Mouse (Mus musculus) G1E-ER4 (cell line): Measurements from ENCODE around the gene Gm49333. TPM values are rescaled to one million over a fixed set of nuclear protein-coding genes. Genes with fewer than 3 reads are reported as not detected.

Source experiments
- GATA1 ChIP-seq: IDR thresholded peaks from one replicate; pipeline ENCODE4 v1.8.0; 2012; ENCODE audit warnings: low read length, inconsistent platforms
- polyA plus RNA-seq: library from polyadenylated mRNA; stranded (reverse); fragments of >175 nt; gene quantifications from 2 replicates; pipeline ENCODE4 v1.2.3, GENCODE M21; 2012

The Gm49333 gene
- polyA plus RNA-seq, 1 experiment, result not detected

DNA sequence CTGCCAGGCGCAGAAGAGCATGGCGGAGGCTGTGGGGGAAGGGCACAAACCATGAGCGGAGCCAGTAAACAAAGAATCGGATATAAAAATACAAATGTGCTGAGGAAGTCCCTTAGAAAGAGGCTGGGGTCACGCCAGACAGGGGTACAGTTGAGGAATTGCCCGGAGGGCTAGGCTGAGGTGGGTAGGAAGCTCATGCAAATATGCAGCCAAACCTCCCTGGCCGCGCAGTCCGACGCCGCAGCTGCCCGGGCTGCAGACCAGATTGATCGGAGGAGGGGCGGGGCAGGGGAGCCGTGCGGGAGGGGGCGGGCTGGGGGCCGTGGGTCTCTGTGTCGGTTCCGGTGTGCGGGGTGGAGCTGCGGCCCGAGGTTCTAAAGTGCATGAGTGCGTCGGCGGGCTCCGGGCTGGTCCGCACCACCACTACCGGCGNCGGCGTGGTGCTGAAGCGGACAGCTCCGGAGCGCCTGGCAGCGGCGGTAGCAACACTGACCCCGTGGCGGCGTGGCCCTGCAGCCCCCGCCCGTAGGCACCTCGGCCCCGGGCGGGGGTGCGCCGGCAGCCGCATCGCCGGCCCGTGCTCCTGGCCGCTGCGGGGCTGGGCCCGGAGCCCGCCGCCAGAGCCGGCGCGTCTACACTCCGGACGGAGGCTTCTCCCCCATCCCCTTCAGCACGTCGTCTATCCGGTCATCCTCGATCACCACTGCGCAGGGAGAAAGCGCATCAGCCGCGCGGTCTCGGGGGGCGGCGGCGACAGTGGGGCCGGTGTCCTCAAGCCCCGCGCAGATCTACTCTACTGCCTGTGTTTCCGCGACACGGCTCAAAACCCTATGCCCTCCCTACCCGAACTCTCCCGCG is 8.4 kb downstream of the Gm49333 start:
- no peak for TF ChIP-seq GATA1

DNA sequence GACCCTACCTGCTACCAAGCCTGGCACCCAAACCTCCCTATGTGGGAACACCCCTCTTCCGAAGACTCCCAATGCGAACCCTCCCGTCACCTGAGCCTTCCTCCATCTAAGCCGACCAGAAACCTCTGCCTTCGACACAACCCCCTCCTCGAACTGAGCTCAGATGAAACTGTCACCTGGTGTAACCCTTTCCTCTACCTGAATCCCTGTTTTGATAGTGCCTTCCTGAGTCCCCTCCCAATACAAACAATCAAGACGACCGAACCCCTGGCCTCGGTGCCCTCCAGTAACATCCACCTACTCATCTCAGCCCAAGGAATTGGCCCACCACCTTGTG is 9.0 kb downstream of the Gm49333 start:
- no peak for TF ChIP-seq GATA1

DNA sequence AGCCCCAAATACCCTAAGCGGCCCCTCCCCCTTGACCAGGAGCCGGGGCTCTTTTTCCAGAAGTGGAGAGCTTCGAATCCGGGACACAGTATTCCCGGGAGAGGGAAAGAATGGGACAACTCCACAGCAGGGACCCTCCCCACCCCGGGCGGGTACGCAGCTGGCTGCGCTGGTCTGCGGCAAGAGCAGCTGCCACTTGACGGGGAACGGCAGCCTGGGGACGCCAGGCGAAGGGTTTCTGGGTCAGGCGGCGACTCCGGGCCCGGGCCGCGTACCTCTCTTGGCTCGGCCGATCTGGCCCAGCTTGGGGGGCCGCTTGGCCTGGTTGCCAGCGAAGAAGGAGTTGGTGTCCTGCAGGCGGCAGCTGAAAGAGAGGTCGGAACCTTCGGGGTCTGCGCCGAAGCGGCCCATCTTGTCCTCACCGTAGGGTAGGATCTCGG is 9.4 kb downstream of the Gm49333 start:
- no peak for TF ChIP-seq GATA1

DNA sequence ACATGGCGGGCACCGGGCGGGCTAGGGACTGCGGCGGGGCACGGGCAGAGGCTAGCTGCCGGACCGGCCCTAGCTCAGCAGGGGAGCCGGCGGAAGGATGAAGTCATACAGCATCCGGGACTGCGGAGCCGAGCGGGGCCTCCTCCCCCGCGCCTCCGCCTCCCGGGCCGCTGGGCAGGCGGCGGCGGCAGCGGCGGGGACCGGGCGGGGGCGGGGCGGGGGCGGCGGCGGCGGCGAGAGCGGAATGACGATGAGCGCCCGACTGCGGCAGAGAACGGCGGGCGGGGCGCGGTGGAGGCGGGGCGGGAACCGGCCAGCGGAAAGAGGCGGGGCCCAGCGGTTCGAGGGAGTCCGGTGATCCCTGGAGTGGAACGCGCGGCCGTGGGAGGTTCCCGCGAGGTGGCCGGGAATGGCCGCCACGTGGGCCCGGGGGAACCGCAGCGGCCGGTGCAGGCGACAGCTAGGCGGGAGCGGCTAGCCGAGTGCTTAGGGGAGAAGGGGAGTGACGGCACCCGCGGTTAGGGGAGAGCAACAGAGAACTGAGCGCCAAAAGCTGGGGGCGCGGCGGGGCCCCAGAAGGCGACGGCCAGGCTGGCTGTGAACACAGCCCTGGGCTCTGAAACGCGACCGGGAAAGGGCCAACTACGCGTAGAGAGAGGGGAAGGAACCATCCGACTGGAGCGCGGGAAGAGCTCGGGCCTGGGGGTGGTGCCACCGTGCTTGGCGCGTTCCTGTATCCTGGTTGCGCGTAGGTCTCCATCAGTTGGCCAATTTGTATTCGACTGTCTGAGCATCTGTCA is 10.0 kb downstream of the Gm49333 start, which contains the start of gene Camk2n2:
Gene Camk2n2, minus strand, starts transcription at position 97 of the 800 bp plus-strand sequence.
- TF ChIP-seq GATA1, result no peak

DNA sequence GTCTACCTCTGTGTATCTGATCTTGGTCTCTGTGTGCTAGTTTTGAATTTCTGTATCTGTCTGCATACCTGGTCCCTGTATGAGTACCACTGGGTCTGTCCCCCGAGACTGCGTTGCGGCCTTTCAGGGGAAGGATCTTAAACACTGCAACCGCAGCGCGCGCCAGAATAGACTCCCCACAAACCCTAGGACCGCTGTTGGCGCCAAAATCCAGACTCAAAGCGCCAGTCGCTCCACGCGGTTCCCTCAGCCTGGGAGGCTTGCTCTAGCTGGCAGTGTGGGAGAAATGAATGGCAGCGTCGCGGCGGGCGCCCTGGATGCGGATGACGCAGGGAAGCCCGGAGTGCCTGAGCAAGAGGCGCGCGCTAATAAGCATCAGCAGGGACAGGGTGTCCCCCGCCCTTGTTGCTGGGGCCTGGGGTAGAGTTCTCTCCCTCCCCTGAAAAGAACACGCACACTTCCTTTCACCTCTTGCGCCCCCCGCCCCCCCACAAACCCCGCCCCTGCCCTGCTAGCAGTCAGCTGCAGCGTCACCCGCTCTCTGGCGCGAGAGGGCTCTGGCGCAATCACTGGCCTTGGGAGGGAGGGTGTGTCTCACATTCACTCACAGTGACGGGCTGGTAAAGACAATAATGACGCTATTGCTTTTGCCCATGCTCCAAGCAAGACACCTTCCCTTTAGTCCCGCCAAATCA is 10.7 kb downstream of the Gm49333 start:
- no peak for TF ChIP-seq GATA1

DNA sequence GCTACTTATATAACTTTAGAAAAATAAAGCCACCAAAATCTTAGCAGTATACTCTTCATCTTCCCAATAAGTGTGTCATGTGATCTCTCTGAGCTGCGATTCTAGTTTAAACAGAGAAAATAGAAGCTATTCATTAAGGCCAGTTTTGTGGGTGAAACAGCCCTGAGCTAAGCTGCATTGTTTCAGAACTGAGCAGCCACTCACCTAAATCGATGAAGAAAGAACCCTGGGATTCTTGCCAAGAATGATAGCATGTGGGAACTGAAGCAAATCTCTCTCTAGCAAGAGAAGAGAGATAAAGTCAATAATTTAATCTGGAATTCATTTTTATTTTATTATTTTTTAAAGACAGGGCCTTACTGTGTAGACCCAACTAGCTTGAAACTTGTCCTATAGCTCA is 11.8 kb downstream of the Gm49333 start:
- no peak for TF ChIP-seq GATA1

DNA sequence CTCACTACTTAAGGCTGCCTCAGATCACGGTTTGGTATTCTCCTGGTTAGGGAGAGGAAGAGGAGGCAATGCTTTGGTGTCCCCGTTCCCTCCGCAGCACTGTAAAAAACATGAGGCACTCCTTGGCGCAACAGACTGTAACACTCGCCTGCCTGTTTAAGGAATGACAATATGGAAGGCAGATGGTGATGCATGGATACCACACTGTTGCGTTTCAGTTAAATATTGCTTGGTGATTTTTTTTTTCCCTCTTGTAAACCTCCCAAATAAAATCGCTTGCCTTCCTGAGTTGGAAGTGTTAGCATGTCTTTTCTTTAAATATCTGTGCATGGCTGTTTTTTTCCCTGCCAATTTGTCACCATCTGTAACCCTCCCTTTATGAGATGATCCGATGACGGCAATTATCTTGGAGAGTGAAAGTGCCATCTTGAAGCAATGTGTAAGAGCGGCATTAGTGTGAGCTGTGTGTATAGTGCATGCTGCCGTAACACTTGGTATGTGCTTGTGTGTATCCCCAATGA is 17.5 kb downstream of the Gm49333 start:
- no peak for TF ChIP-seq GATA1

DNA sequence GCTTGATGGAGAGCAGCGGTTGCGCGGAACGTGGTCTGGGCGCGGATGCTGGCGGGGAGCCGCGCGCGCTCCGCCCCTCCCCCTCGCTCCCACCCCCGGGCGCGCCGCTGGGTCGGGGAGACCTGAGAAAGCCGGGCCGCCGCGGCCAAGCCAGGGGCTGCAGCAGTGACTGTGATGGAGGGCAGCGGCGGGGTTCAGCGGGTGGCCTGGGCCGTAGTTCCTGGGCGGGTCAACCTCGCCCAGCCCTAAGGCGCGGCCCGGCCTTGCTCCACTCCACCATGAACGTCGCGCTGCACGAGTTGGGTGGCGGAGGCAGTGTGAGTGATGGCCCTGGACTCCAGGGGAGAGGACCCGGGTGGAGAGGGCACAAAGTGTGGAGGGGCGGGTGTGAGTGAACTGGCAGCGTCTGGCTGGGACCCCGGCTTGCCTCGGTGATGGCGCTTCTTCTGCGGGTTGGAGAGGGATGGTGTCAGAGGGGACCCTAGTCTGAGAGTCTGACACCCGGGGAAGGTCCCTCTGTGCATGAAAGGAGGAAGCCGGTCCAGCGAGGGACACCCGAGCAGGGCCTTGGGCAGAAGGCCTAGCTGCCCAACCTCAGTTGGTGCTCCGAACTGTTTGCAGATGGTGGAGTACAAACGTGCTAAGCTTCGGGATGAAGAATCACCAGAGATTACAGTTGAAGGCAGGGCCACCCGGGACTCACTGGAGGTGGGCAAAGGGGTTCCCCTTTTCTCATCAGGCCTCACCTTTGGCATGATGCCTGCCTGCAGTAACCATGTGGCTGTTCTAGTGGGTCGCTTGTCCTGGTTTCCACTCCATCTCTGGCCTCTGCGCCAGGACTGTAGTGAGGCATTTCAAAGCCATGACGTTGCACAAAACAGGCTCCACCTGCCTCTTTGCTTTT is 18.6 kb downstream of the Gm49333 start, which contains the start of gene Ece2:
Gene Ece2, plus strand, starts transcription at position 98 of the 904 bp plus-strand sequence.
- TF ChIP-seq GATA1, result no peak

DNA sequence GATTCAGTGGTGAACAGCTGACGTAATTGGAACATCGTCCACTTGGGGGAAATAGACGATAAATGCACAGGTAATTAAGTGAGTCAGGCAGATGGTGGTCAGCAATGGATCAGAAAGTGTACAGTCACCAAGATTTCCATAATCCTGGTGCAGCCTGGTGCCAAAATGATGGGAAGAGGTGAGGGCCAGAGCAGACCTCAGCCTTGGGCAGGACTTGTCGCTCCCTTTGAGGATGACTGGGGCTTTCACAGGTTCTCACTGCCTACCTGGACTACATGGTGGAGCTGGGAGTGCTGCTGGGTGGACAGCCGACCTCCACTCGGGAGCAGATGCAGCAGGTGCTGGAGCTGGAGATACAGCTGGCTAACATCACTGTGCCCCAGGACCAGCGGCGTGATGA is 26.0 kb downstream of the Gm49333 start:
- TF ChIP-seq GATA1, result no peak

DNA sequence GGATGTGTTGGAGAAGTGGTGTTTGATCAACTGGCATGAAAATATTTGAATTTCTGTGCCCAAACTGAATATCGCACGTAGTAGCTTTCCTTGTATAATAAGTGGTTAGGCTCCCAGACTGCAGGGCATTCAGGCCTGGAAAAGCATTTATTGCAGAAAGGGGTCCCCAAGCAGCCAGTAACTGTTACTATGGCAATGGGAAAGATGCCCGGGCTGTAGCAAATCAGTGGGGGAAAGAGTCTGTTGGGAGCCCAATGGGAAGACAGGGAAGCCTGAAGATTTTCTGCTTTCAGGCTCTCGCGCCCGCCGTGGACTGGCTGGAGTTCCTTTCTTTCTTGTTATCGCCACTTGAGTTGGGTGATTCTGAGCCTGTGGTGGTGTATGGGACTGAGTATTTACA is 27.0 kb downstream of the Gm49333 start:
- TF ChIP-seq GATA1, result no peak

DNA sequence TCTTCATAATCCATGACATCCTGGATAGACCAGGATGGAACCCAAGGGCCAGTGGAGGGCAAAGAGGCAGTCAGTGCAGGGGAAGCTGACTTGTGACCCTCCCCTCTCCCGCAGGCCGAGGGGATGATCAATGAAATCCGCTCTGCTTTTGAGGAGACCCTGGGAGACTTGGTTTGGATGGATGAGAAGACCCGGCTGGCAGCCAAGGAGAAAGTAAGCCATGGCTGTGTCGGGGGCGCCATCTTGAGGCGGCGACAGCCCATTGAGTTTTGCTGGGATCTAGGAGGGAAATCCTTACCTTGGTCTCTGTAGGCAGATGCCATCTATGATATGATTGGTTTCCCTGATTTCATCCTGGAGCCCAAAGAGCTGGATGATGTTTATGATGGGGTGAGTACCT is 30.8 kb downstream of the Gm49333 start:
- TF ChIP-seq GATA1, result no peak

DNA sequence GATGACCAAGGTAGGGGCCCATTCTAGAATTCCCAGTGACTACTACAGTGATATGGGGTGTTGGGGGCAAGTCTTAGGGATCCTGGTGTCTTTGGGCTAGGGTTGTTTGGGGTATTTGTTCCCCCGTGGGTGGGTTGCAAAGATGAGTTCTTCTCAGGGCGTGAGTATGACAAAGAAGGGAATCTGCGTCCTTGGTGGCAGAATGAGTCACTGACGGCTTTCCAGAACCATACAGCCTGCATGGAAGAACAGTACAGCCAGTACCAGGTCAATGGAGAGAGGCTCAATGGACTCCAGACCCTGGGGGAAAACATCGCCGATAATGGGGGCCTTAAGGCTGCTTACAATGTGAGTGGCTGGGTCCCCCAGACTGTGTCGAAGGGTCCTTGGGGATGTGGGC is 32.5 kb downstream of the Gm49333 start:
- no peak for TF ChIP-seq GATA1

DNA sequence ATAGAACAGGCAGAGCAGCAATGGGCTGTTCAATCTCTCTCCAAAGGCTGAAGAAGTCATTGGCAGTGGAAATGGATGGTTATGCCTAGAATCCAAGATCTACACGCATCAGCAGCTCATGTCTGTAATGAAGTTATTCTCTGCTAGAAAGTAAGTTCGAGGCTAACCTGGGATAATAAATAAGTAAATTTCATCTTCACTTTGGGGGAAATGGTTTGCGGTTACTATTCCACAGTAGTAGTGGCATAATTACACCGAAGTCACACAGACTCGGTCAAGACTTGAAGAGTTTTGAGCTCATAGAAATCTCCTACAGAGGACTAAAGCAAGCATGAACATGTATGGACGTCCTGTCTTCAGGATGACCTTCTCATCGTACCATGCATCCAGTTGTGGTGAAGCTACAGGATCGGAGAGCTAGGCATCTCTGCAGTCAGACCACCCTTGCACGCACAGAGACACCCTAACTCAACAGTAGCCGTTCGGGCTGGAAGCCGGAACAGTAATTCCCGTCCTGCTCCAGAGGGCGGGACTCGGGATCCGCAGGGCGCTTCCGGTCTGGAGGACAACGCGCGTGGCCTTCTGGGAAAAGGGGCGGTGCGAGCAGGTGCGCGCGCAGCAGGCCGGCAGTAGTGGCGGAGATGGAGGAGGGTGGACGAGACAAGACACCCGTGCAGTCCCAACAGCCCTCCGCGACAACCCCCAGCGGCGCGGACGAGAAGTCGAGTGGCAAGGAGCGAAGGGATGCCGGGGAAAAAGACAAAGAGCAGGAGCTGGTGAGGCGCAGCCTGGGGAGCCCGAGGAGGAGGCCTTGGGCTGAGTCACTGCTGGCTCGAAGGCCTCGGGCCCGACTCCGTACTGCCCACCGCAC is 39.9 kb downstream of the Gm49333 start, which contains the start of gene Psmd2:
Gene Psmd2, plus strand, starts transcription at position 577 of the 871 bp plus-strand sequence.
- TF ChIP-seq GATA1, result no peak

DNA sequence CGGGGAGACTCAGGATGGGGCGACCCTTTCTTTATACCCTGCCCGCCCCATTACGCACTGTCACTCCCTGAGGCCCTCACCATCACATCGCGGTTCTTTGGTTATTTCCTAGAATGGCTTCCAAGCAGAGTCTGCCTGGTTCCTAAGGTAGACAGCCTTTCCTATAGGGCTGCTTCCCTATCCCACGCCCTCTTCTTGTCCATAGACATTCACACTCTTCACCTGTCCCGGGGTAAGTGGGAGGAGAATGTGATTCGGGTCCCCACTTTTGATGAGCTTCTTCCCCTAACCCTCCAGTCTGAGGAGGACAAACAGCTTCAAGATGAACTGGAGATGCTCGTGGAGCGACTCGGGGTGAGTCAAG is 40.5 kb downstream of the Gm49333 start:
- no peak for TF ChIP-seq GATA1
